11 mouse cellular contexts compared by ENCODE assay signal in the genomic region with DNA sequence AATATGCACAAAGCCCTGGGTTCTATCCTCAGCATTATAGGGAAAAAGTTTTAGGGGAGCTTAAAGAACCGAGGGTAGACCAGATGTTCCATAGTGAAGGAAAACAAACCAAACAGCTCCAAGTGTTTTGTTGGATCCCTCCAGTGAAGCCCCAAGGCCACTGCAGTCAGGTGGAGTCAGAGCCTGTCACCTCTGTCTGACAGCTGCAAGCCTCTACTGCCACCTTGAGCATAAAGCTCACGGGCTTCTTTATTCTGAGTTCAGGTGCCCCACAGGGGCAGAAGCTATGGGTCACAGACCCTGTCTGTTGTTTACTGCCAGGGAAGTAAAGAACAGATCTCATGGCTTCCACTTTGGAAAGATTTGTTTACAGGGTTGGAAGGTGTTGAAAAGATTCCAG. TPM values are rescaled to one million over a fixed set of nuclear protein-coding genes. Genes with fewer than 3 reads are reported as not detected.
DNase-seq lines count a peak whose midpoint lies in the region; ATAC-seq and TF ChIP-seq lines count a peak whose summit lies in the region.
"Had no signal": no experiment of that assay in that cellular context is flagged by ENCODE, and none has a peak within 500 bp of the region (broad histone marks: within the 10 kb centered on the region; RNA-seq: fewer than 3 reads in every experiment).

No protein-coding gene starts in this region.

- no peaks in the 10 kb centered on the region for H3K36me3 ChIP-seq in kidney, postnatal 0 days (ENCODE audit: insufficient read depth, low read length)
- H3K36me3 ChIP-seq in kidney, embryonic 16.5 days (ENCODE audit: insufficient read depth, low read length), result no peaks in the 10 kb centered on the region

- DNase-seq in adrenal gland, adult 2 months, result peak; percentile 13
- DNase-seq in adrenal gland, postnatal 4 days (ENCODE audit: low spot score in 2 of 2), result no peak
- no peak for DNase-seq in kidney, postnatal 0 days (ENCODE audit: low spot score)
- peak; percentile 18 for DNase-seq in NIH3T3 (ENCODE audit: low read depth)
- DNase-seq in ovary, postnatal 10 days (ENCODE audit: low spot score), result no peak
- no peak for DNase-seq in layer of hippocampus, adult 18-20 months (ENCODE audit: low spot score in 2 of 2)
- DNase-seq: layer of hippocampus, postnatal 36 days had no signal

- H3K27me3 ChIP-seq in kidney, postnatal 0 days (ENCODE audit: insufficient read depth, low read length), result no peaks in the 10 kb centered on the region
- H3K27me3 ChIP-seq in kidney, embryonic 16.5 days (ENCODE audit: insufficient read depth, low read length), result peaks cover 9% of the 10 kb centered on the region
- H3K27me3 ChIP-seq: forebrain, embryonic 13.5 days had no signal

- no peaks in the 10 kb centered on the region for H3K4me1 ChIP-seq in kidney, postnatal 0 days (replicated peaks; ENCODE audit: insufficient read depth, low read length)
- no peaks in the 10 kb centered on the region for H3K4me1 ChIP-seq in kidney, embryonic 16.5 days (ENCODE audit: insufficient read depth, low read length)
- H3K4me1 ChIP-seq: forebrain, embryonic 13.5 days had no signal

- no peak overlapping the region for H3K9ac ChIP-seq in kidney, postnatal 0 days (ENCODE audit: low read depth, low read length)
- no peak overlapping the region for H3K9ac ChIP-seq in kidney, embryonic 16.5 days (replicated peaks; ENCODE audit: low read length)
- H3K9ac ChIP-seq: forebrain, embryonic 13.5 days had no signal

- no peaks in the 10 kb centered on the region for H3K9me3 ChIP-seq in kidney, postnatal 0 days (replicated peaks; ENCODE audit: low read length)
- H3K9me3 ChIP-seq in kidney, embryonic 16.5 days (ENCODE audit: low read length), result no peaks in the 10 kb centered on the region
- H3K9me3 ChIP-seq: forebrain, embryonic 13.5 days had no signal

- ATAC-seq in kidney, postnatal 0 days (replicated peaks; ENCODE audit: low FRiP score, low read depth), result no peak
- ATAC-seq in kidney, embryonic 16.5 days (ENCODE audit: low FRiP score, low TSS enrichment), result no peak
- peak; percentile 79 for ATAC-seq in megakaryocyte progenitor cell, adult 5-6 weeks (replicated peaks; ENCODE audit: poor library complexity)
- ATAC-seq: forebrain, embryonic 13.5 days had no signal

- 63% methylated on average over 2 of the region's 2 CpGs for WGBS in kidney, postnatal 0 days
- WGBS in kidney, embryonic 16.5 days, result 62% methylated on average over 2 of the region's 2 CpGs

- no peak overlapping the region for H3K4me3 ChIP-seq in kidney, postnatal 0 days (replicated peaks; ENCODE audit: low read depth, low read length)
- H3K4me3 ChIP-seq in kidney, embryonic 16.5 days (ENCODE audit: low read length), result no peak overlapping the region
- H3K4me3 ChIP-seq: forebrain, embryonic 13.5 days had no signal

- TF ChIP-seq CTCF in kidney, postnatal 0 days (IDR thresholded peaks at IDR 0.05; ENCODE audit: low read depth), result peak; percentile 36; the same call in 1 of the 2 replicates

- no peak overlapping the region for H3K27ac ChIP-seq in kidney, postnatal 0 days
- no peak overlapping the region for H3K27ac ChIP-seq in kidney, embryonic 16.5 days (ENCODE audit: low read length)
- H3K27ac ChIP-seq: forebrain, embryonic 13.5 days had no signal

- no peak overlapping the region for H3K4me2 ChIP-seq in kidney, postnatal 0 days (ENCODE audit: low read length)
- H3K4me2 ChIP-seq in kidney, embryonic 16.5 days (replicated peaks; ENCODE audit: low read depth, low read length), result no peak overlapping the region
- H3K4me2 ChIP-seq: forebrain, embryonic 13.5 days had no signal

RNA-seq across cellular contexts. Expression of gene Nyx, which starts 47.2 kb away (rescaled TPM):
- total RNA-seq in adrenal gland, adult 2 months (2021), result under 1 TPM; 0.14 to 0.24 TPM
- polyA plus RNA-seq in adrenal gland, adult 2 months (2012; rRNA removed), result 0.67 and 0.86 TPM in 2 replicates
- total RNA-seq in adrenal gland, postnatal 4 days (2021), result under 1 TPM; 0.22 to 0.25 TPM
- 0.03 TPM in 1 of 2 replicates, not detected in the other for polyA plus RNA-seq in kidney, postnatal 0 days (2015; fragmentation: Nextera tagmentation; extraction: Ambion mirVana)
- 0.04 TPM in 1 of 2 replicates, not detected in the other for polyA plus RNA-seq in kidney, embryonic 16.5 days (2015; fragmentation: Nextera tagmentation; extraction: Ambion mirVana)
- not detected in 2 replicates for total RNA-seq in megakaryocyte progenitor cell, adult 5-6 weeks (2015)
- not detected in 2 replicates for total RNA-seq in megakaryocyte progenitor cell, adult 5-6 weeks (2017)
- under 1 TPM; 0.62 to 0.76 TPM for total RNA-seq in layer of hippocampus, adult 18-20 months (2021)
- polyA plus RNA-seq: forebrain, embryonic 13.5 days; neural tube, embryonic 11.5 days had no signal

Comparison
In these comparisons a context has a peak if more than half of its experiments do, and no peak if none do; other contexts are left out.
1. DNase-seq: peak in adrenal gland, adult 2 months (single experiment) and NIH3T3 (single experiment); none in adrenal gland, postnatal 4 days (0 of 2), kidney, postnatal 0 days (single experiment), ovary, postnatal 10 days (single experiment) and layer of hippocampus, adult 18-20 months (0 of 2).